Mouse (Mus musculus): ENCODE measurements around the gene Adcy1. TPM values are rescaled to one million over a fixed set of nuclear protein-coding genes. Genes with fewer than 3 reads are reported as not detected.

Adcy1 gene
- polyA plus RNA-seq, 1 experiment from 2014 or later = 1.1 TPM

- Histone ChIP-seq H3K4me1 (no peaks in the 10 kb centered on the region), H3K4me2 (replicated peaks) (no peak overlapping the region), H3K27me3 (no peaks in the 10 kb centered on the region), H3K36me3 (no peaks in the 10 kb centered on the region), H3K9ac (no peak overlapping the region), H3K27ac (replicated peaks) (no peak overlapping the region), H3K9me3 (replicated peaks) (no peaks in the 10 kb centered on the region), H3K4me3 (replicated peaks) (no peak overlapping the region)
- WGBS = 78% methylated on average over 8 of the region's 8 CpGs
- no peak for ATAC-seq (ENCODE audit: insufficient number of reproducible peaks, low FRiP score, low TSS enrichment, low read depth)
Observed at GRCm38 (mm10) chr11:7105337-7105736, 42.0 kb downstream of the Adcy1 start.

DNA sequence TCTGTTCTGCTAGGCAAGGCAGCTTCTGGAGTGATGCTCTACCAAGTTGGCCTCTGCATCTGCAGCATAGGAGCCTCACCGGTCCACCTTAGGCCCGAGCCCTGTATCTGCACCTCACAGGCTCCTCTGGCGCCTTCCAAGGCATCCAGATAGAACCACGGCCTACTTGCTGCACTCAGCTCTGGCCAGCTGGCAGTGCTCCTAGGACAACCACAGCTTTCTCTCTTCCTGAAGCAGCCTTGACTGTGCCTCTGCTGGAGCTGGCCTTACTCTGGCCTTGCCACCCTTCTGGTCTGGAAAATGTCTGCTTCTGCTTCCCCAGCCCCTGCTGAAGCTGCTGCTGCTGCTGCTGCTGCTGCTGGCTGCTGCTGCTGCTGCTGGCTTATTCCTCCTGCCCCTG is 45.8 kb downstream of the Adcy1 start:
- WGBS = 71% methylated on average over 4 of the region's 4 CpGs
- Histone ChIP-seq H3K4me1 (0 out of 2 replicates have a peak, but pooled peaks cover 4% of the 10 kb centered on the region), H3K4me2 (replicated peaks) (no peak overlapping the region), H3K27me3 (no peaks in the 10 kb centered on the region), H3K36me3 (no peaks in the 10 kb centered on the region), H3K9ac (no peak overlapping the region), H3K9me3 (replicated peaks) (no peaks in the 10 kb centered on the region), H3K4me3 (replicated peaks) (no peak overlapping the region), H3K27ac (replicated peaks) (no peak overlapping the region)
- ATAC-seq (ENCODE audit: insufficient number of reproducible peaks, low FRiP score, low TSS enrichment, low read depth) = no peak

DNA sequence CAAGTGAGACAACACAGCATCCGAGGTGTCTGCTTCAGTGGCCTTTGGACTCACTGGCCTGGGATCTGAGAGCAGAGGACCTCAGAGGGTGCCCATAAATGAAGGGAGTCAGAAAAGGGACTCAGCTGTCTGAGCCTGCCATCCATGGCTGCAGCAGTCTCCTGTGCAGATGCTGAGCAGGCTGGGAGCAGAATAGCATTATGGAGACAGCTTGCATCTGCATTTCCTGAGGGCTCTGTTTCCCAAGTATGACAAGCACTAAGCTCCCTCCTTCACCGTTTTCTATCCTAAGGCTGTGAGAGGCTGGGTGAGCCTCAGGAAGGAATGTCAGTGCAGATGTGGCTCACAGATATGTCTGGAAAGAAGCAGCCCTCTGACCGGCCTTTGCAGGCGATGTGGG is 49.8 kb downstream of the Adcy1 start:
- no peaks in the 10 kb centered on the region for H3K27me3 ChIP-seq
- ATAC-seq (ENCODE audit: insufficient number of reproducible peaks, low FRiP score, low TSS enrichment, low read depth) = no peak
- H3K4me3 ChIP-seq (replicated peaks) = no peak overlapping the region
- no peaks in the 10 kb centered on the region for H3K36me3 ChIP-seq
- H3K9me3 ChIP-seq (replicated peaks) = no peaks in the 10 kb centered on the region
- H3K4me2 ChIP-seq (replicated peaks) = no peak overlapping the region
- H3K9ac ChIP-seq = no peak overlapping the region
- WGBS = 50% methylated on average over 4 of the region's 4 CpGs
- H3K4me1 ChIP-seq = 0 out of 2 replicates have a peak, but pooled peaks cover 4% of the 10 kb centered on the region
- no peak overlapping the region for H3K27ac ChIP-seq (replicated peaks)

GRCm38 (mm10) chr11:7113687-7114086 is 50.4 kb downstream of the Adcy1 start:
- Histone ChIP-seq H3K4me3 (replicated peaks) (no peak overlapping the region), H3K27ac (replicated peaks) (no peak overlapping the region), H3K36me3 (no peaks in the 10 kb centered on the region), H3K9ac (no peak overlapping the region), H3K4me1 (0 out of 2 replicates have a peak, but pooled peaks cover 4% of the 10 kb centered on the region), H3K9me3 (replicated peaks) (no peaks in the 10 kb centered on the region), H3K27me3 (no peaks in the 10 kb centered on the region), H3K4me2 (replicated peaks) (no peak overlapping the region)
- ATAC-seq (ENCODE audit: insufficient number of reproducible peaks, low FRiP score, low TSS enrichment, low read depth) = no peak
- WGBS = 45% methylated on average over 6 of the region's 6 CpGs

DNA sequence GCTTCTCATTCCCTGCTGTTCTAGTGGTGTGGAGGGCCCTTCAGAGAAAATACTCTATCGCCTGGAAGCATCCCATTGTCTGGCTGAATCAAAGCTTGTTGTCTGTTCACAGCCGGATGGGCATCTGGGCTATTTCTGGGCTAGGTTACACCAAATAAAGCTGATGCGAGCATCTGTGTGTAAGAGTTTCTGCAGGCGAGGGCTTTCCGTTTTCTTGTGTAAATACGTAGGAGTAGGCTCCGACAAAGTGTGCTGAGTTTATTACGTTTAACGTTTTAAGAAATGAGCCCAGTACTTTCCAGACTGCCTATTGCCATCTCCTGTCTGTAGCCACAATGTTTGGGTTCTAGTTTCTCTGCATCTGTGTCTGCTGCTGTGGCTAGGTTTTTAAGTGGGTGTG is 51.0 kb downstream of the Adcy1 start:
- ATAC-seq (ENCODE audit: insufficient number of reproducible peaks, low FRiP score, low TSS enrichment, low read depth) = no peak

DNA sequence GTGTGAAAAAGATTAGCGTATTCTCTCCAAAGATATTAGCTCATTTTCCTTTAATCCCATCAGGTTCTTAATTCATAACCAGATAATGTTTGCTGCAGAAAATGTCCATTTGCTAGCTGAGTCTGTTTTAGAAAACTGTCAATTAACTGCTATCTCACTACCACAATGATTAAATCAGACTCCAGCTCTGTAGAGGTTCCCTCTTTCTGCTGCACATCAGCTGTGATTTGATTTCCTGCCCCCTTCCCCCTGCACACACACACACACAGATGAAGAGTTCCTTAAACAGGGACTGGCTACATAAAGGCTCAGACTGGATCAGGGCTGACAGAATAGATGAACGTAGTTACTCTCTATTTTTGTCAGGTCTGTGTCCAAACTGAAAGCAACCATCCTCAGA is 53.4 kb downstream of the Adcy1 start:
- no peak for ATAC-seq (ENCODE audit: insufficient number of reproducible peaks, low FRiP score, low TSS enrichment, low read depth)

More for the DNA sequence above, 51.0 kb downstream of the Adcy1 start:
- 62% methylated on average over 9 of the region's 9 CpGs for WGBS
- Histone ChIP-seq H3K9me3 (replicated peaks) (no peaks in the 10 kb centered on the region), H3K27me3 (no peaks in the 10 kb centered on the region), H3K4me1 (0 out of 2 replicates have a peak, but pooled peaks cover 4% of the 10 kb centered on the region), H3K9ac (no peak overlapping the region), H3K4me3 (replicated peaks) (no peak overlapping the region), H3K4me2 (replicated peaks) (no peak overlapping the region), H3K36me3 (no peaks in the 10 kb centered on the region), H3K27ac (replicated peaks) (no peak overlapping the region)

GRCm38 (mm10) chr11:7129319-7130051 is 66.2 kb downstream of the Adcy1 start:
- Histone ChIP-seq H3K27me3 (no peaks in the 10 kb centered on the region), H3K9me3 (replicated peaks) (no peaks in the 10 kb centered on the region), H3K4me3 (replicated peaks) (no peak overlapping the region), H3K9ac (no peak overlapping the region), H3K4me1 (no peaks in the 10 kb centered on the region), H3K4me2 (replicated peaks) (no peak overlapping the region), H3K27ac (replicated peaks) (no peak overlapping the region), H3K36me3 (no peaks in the 10 kb centered on the region)
- no peak for ATAC-seq (ENCODE audit: insufficient number of reproducible peaks, low FRiP score, low TSS enrichment, low read depth)
- WGBS = 48% methylated on average over 8 of the region's 8 CpGs

More for the DNA sequence above, 53.4 kb downstream of the Adcy1 start:
- no peaks in the 10 kb centered on the region for H3K36me3 ChIP-seq
- no peaks in the 10 kb centered on the region for H3K9me3 ChIP-seq (replicated peaks)
- no peak overlapping the region for H3K27ac ChIP-seq (replicated peaks)
- H3K9ac ChIP-seq = no peak overlapping the region
- no peak overlapping the region for H3K4me2 ChIP-seq (replicated peaks)
- 62% methylated on average over 2 of the region's 2 CpGs for WGBS
- no peak overlapping the region for H3K4me3 ChIP-seq (replicated peaks)
- H3K4me1 ChIP-seq = 0 out of 2 replicates have a peak, but pooled peaks cover 4% of the 10 kb centered on the region
- H3K27me3 ChIP-seq = no peaks in the 10 kb centered on the region

DNA sequence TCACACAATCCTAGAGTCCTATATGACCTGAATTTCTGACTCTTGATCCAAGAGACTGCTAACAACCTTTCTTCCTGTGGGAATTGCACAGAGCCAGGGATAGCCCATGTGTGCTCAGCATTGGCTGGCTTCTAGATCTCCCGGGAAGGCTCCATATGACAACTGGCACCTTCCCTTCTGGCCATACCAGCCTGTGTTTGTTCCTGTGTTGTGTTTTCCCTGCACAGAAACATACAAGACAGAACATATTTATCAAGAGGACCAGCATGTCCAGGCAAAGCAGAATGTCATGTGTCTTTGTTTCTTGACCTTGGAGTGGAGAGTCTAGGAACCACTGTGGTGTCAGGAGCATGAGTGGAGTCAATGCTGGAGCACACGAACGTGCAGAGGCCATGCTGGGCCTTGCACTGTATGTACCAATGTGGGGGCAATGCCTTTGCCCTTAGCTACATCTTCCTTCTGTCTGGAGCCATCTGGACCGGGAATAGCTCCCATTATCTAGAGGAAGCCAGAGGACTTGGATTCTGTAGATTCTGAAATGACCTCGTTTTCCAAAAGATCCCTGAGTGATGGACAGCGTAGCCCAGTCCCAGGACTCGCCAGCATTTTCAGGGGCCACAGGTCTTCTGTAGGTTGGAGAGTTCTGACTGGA is 69.6 kb downstream of the Adcy1 start:
- Histone ChIP-seq H3K4me1 (0 out of 2 replicates have a peak, but pooled peaks cover 4% of the 10 kb centered on the region), H3K27me3 (no peaks in the 10 kb centered on the region), H3K36me3 (no peaks in the 10 kb centered on the region), H3K9ac (no peak overlapping the region), H3K4me3 (replicated peaks) (no peak overlapping the region), H3K4me2 (replicated peaks) (no peak overlapping the region), H3K9me3 (replicated peaks) (no peaks in the 10 kb centered on the region), H3K27ac (replicated peaks) (no peak overlapping the region)
- ATAC-seq (ENCODE audit: insufficient number of reproducible peaks, low FRiP score, low TSS enrichment, low read depth) = no peak
- WGBS = 89% methylated on average over 7 of the region's 7 CpGs

- Histone ChIP-seq H3K4me3 (replicated peaks) (no peak overlapping the region), H3K9ac (no peak overlapping the region), H3K4me1 (0 out of 2 replicates have a peak, but pooled peaks cover 4% of the 10 kb centered on the region), H3K36me3 (no peaks in the 10 kb centered on the region), H3K27ac (replicated peaks) (no peak overlapping the region), H3K9me3 (replicated peaks) (no peaks in the 10 kb centered on the region), H3K4me2 (replicated peaks) (no peak overlapping the region), H3K27me3 (no peaks in the 10 kb centered on the region)
- WGBS = 84% methylated on average over 5 of the region's 5 CpGs
- no peak for ATAC-seq (ENCODE audit: insufficient number of reproducible peaks, low FRiP score, low TSS enrichment, low read depth)
Observed at GRCm38 (mm10) chr11:7133736-7134135, 70.4 kb downstream of the Adcy1 start.

DNA sequence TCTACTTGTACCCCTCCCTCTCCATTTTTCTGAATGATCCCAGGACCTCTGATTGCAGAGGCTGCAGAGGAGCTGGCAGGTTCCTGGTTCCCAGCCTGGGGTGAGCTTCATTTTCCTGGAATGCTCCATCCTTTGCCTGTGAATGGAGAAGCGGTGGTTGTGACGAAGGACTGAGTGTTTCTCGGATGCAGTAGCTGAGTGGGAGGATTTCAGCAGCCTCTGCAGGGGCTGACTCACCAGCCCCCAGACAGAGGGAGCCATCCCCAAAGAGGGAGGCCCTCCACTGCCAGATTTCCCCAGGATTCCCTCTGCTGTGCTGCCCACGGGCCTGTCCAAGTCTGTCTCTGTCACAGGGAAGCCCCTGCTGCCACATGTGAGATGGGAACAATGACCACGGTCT is 71.0 kb downstream of the Adcy1 start:
- H3K9me3 ChIP-seq (replicated peaks) = no peaks in the 10 kb centered on the region
- 0 out of 2 replicates have a peak, but pooled peaks cover 4% of the 10 kb centered on the region for H3K4me1 ChIP-seq
- H3K4me3 ChIP-seq (replicated peaks) = no peak overlapping the region
- H3K9ac ChIP-seq = no peak overlapping the region
- no peak overlapping the region for H3K27ac ChIP-seq (replicated peaks)
- no peaks in the 10 kb centered on the region for H3K27me3 ChIP-seq
- 78% methylated on average over 5 of the region's 5 CpGs for WGBS
- no peaks in the 10 kb centered on the region for H3K36me3 ChIP-seq
- no peak for ATAC-seq (ENCODE audit: insufficient number of reproducible peaks, low FRiP score, low TSS enrichment, low read depth)
- H3K4me2 ChIP-seq (replicated peaks) = no peak overlapping the region

DNA sequence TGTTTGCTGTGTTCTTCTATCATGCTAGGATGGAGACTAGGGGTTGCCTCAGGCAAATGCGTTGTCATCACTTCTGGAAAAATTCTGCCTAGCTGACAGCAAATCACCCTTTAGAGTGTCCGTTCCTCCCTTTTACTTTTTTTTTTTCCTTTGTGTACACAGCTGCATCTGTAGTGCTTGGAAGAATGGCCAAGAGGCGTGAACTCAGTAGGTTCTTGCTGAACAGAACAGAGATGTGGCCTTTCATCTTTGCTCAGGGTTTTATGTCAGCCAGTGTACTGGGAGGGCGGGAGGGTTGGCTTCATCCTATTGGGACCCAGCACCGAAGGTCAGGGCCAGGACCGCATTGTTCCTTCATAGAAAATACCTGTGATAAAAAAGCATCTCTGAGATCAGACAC is 72.0 kb downstream of the Adcy1 start:
- H3K27ac ChIP-seq (replicated peaks) = no peak overlapping the region

More for the DNA sequence above, 72.0 kb downstream of the Adcy1 start:
- Histone ChIP-seq H3K4me3 (replicated peaks) (no peak overlapping the region), H3K4me2 (replicated peaks) (no peak overlapping the region), H3K9me3 (replicated peaks) (no peaks in the 10 kb centered on the region), H3K27me3 (no peaks in the 10 kb centered on the region), H3K4me1 (0 out of 2 replicates have a peak, but pooled peaks cover 4% of the 10 kb centered on the region), H3K9ac (no peak overlapping the region), H3K36me3 (no peaks in the 10 kb centered on the region)
- WGBS = 73% methylated on average over 6 of the region's 6 CpGs
- ATAC-seq (ENCODE audit: insufficient number of reproducible peaks, low FRiP score, low TSS enrichment, low read depth) = no peak

Data from embryonic facial prominence, embryonic 15.5 days (tissue).